Comparison of ENCODE assay signal across 11 mouse cellular contexts in genomic region chr11:85828691-85829519, GRCm38 (mm10). TPM values are rescaled to one million over a fixed set of nuclear protein-coding genes. Genes with fewer than 3 reads are reported as not detected.
A peak's percentile ranks its signal among the peaks of the same experiment; 100 is the strongest.
DNase-seq lines count a peak whose midpoint lies in the region; ATAC-seq and TF ChIP-seq lines count a peak whose summit lies in the region.
"Had no signal": no experiment of that assay in that cellular context is flagged by ENCODE, and none has a peak within 500 bp of the region (broad histone marks: within the 10 kb centered on the region; RNA-seq: fewer than 3 reads in every experiment).

No protein-coding gene starts in this region.

- no peaks in the 10 kb centered on the region for H3K36me3 ChIP-seq in forebrain, embryonic 10.5 days (replicated peaks)
- H3K36me3 ChIP-seq in forebrain, postnatal 0 days (ENCODE audit: insufficient read depth), result no peaks in the 10 kb centered on the region
- H3K36me3 ChIP-seq in lung, embryonic 15.5 days, result no peaks in the 10 kb centered on the region
- H3K36me3 ChIP-seq in limb, embryonic 10.5 days, result no peaks in the 10 kb centered on the region
- H3K36me3 ChIP-seq in small intestine, adult 2 months (ENCODE audit: control insufficient read depth, insufficient read depth, low read length), result no peaks in the 10 kb centered on the region

- H3K9ac ChIP-seq in forebrain, postnatal 0 days, result no peak overlapping the region
- H3K9ac ChIP-seq in lung, embryonic 15.5 days, result peak overlapping the region; percentile 63

- H3K27ac ChIP-seq in forebrain, embryonic 10.5 days, result peak overlapping the region; percentile 70
- no peak overlapping the region for H3K27ac ChIP-seq in forebrain, postnatal 0 days (ENCODE audit: low read depth, low read length)
- H3K27ac ChIP-seq in lung, embryonic 15.5 days, result peak overlapping the region; percentile 97
- H3K27ac ChIP-seq in limb, embryonic 10.5 days, result peak overlapping the region; percentile 90
- 0 out of 2 replicates have a peak overlapping the region, but pooled peaks have one; percentile 14 for H3K27ac ChIP-seq in small intestine, adult 2 months (ENCODE audit: insufficient read depth, low read depth, low read length)
- H3K27ac ChIP-seq: layer of hippocampus, adult 2 months had no signal

- peaks cover 100% of the 10 kb centered on the region for H3K27me3 ChIP-seq in forebrain, embryonic 10.5 days (ENCODE audit: poor library complexity, severe bottlenecking)
- peaks cover 69% of the 10 kb centered on the region for H3K27me3 ChIP-seq in forebrain, postnatal 0 days (ENCODE audit: insufficient read depth, low read length)
- H3K27me3 ChIP-seq in lung, embryonic 15.5 days, result peaks cover 55% of the 10 kb centered on the region
- peaks cover 97% of the 10 kb centered on the region for H3K27me3 ChIP-seq in limb, embryonic 10.5 days (ENCODE audit: low read depth, poor library complexity, severe bottlenecking)
- peaks cover 47% of the 10 kb centered on the region for H3K27me3 ChIP-seq in small intestine, adult 2 months (ENCODE audit: control insufficient read depth, insufficient read depth, low read length)

- DNase-seq in forebrain, embryonic 10.5 days (ENCODE audit: extremely low spot score, low spot score), result peak; percentile 58
- no peak for DNase-seq in forebrain, postnatal 0 days
- no peak for DNase-seq in lung, postnatal 14 days
- peak; percentile 72 for DNase-seq in limb, embryonic 10.5 days (ENCODE audit: low spot score)
- no peak for DNase-seq in gastrocnemius, postnatal 10 days
- DNase-seq in layer of hippocampus, adult 11-12 months (ENCODE audit: low spot score), result no peak

- H3K4me2 ChIP-seq in forebrain, postnatal 0 days (ENCODE audit: low read depth), result no peak overlapping the region
- H3K4me2 ChIP-seq in lung, embryonic 15.5 days, result peak overlapping the region; percentile 87

- no peak for ATAC-seq in forebrain, postnatal 0 days
- ATAC-seq in lung, embryonic 15.5 days (ENCODE audit: borderline replicate concordance, extremely low read depth, low FRiP score, low TSS enrichment), result no peak

- peak overlapping the region; percentile 55 for H3K4me3 ChIP-seq in forebrain, embryonic 10.5 days
- H3K4me3 ChIP-seq in forebrain, postnatal 0 days (ENCODE audit: low read depth, low read length), result no peak overlapping the region
- peak overlapping the region; percentile 64 for H3K4me3 ChIP-seq in lung, embryonic 15.5 days
- peak overlapping the region; percentile 70 for H3K4me3 ChIP-seq in limb, embryonic 10.5 days
- H3K4me3 ChIP-seq in small intestine, adult 2 months (ENCODE audit: low read depth, low read length), result peak overlapping the region; percentile 36; the same call in 1 of the 2 replicates
- H3K4me3 ChIP-seq: layer of hippocampus, adult 2 months; myocyte had no signal

- WGBS in forebrain, embryonic 10.5 days, result 4% methylated on average over 38 of the region's 38 CpGs
- WGBS in forebrain, postnatal 0 days, result 7% methylated on average over 38 of the region's 38 CpGs
- 20% methylated on average over 38 of the region's 38 CpGs for WGBS in lung, embryonic 15.5 days
- WGBS in limb, embryonic 10.5 days, result 5% methylated on average over 38 of the region's 38 CpGs
- WGBS in small intestine, adult 2 months, result 45% methylated on average over 38 of the region's 38 CpGs

- peaks cover 81% of the 10 kb centered on the region for H3K4me1 ChIP-seq in forebrain, embryonic 10.5 days
- no peaks in the 10 kb centered on the region for H3K4me1 ChIP-seq in forebrain, postnatal 0 days (ENCODE audit: insufficient read depth)
- H3K4me1 ChIP-seq in lung, embryonic 15.5 days, result peaks cover 59% of the 10 kb centered on the region
- H3K4me1 ChIP-seq in limb, embryonic 10.5 days, result peaks cover 95% of the 10 kb centered on the region
- H3K4me1 ChIP-seq in small intestine, adult 2 months (ENCODE audit: control insufficient read depth, insufficient read depth, insufficient read length, low read length), result peaks cover 4% of the 10 kb centered on the region; the same call in 1 of the 2 replicates

- no peaks in the 10 kb centered on the region for H3K9me3 ChIP-seq in forebrain, embryonic 10.5 days
- H3K9me3 ChIP-seq in forebrain, postnatal 0 days (ENCODE audit: low read length), result no peaks in the 10 kb centered on the region
- H3K9me3 ChIP-seq in lung, embryonic 15.5 days, result no peaks in the 10 kb centered on the region
- no peaks in the 10 kb centered on the region for H3K9me3 ChIP-seq in limb, embryonic 10.5 days (replicated peaks)

- no peak for TF ChIP-seq CTCF in forebrain, postnatal 0 days (IDR thresholded peaks at IDR 0.05; ENCODE audit: low read depth)
- TF ChIP-seq CTCF in small intestine, adult 2 months (IDR thresholded peaks at IDR 0.05; ENCODE audit: extremely low read depth, insufficient read length, insufficient replicate concordance, low read depth, low read length), result no peak

- TF ChIP-seq POLR2A in small intestine, adult 2 months (IDR thresholded peaks at IDR 0.05; ENCODE audit: low read depth, low read length), result no peak

RNA-seq across cellular contexts. Expression of gene Tbx2, which starts 3.4 kb away (rescaled TPM):
- polyA plus RNA-seq in forebrain, embryonic 10.5 days (2016; fragmentation: Nextera tagmentation; extraction: Ambion mirVana), result 2.5 and 3.2 TPM in 2 replicates
- 1.9 and 5.1 TPM in 2 replicates for total RNA-seq in forebrain, postnatal 0 days (2014; rRNA removed)
- 0.42 and 0.44 TPM in 2 replicates for polyA plus RNA-seq in forebrain, postnatal 0 days (2015; fragmentation: Nextera tagmentation; extraction: Ambion mirVana)
- 40.9 and 44.9 TPM in 2 replicates for polyA plus RNA-seq in lung, embryonic 15.5 days (2015; fragmentation: Nextera tagmentation; extraction: Ambion mirVana)
- 4.0 and 5.3 TPM in 2 replicates for polyA plus RNA-seq in limb, embryonic 10.5 days (2016; fragmentation: Nextera tagmentation; extraction: Ambion mirVana)
- 10.2 and 19.7 TPM in 2 replicates for polyA plus RNA-seq in small intestine, adult 2 months (2012; rRNA removed)
- total RNA-seq in gastrocnemius, postnatal 10 days (2021), result 10 to 100 TPM; 11.0 to 14.3 TPM

RNA-seq across cellular contexts. Expression of gene Gm11444, which starts 21.2 kb away (rescaled TPM):
- polyA plus RNA-seq in forebrain, embryonic 10.5 days (2016; fragmentation: Nextera tagmentation; extraction: Ambion mirVana), result not detected in 2 replicates
- not detected in 2 replicates for total RNA-seq in forebrain, postnatal 0 days (2014; rRNA removed)
- not detected in 2 replicates for polyA plus RNA-seq in forebrain, postnatal 0 days (2015; fragmentation: Nextera tagmentation; extraction: Ambion mirVana)
- polyA plus RNA-seq in lung, embryonic 15.5 days (2015; fragmentation: Nextera tagmentation; extraction: Ambion mirVana), result 0.62 TPM in 1 of 2 replicates, not detected in the other
- polyA plus RNA-seq in limb, embryonic 10.5 days (2016; fragmentation: Nextera tagmentation; extraction: Ambion mirVana), result not detected in 2 replicates
- polyA plus RNA-seq in small intestine, adult 2 months (2012; rRNA removed), result not detected in 2 replicates
- not detected for total RNA-seq in gastrocnemius, postnatal 10 days (2021)
- total RNA-seq: adrenal gland, adult 18-20 months; layer of hippocampus, adult 2 months had no signal
- polyA plus RNA-seq: myocyte had no signal

RNA-seq across cellular contexts. Expression of gene Tbx4, which starts 57.3 kb away (rescaled TPM):
- polyA plus RNA-seq in forebrain, embryonic 10.5 days (2016; fragmentation: Nextera tagmentation; extraction: Ambion mirVana), result 0.25 and 0.30 TPM in 2 replicates
- total RNA-seq in forebrain, postnatal 0 days (2014; rRNA removed), result 0.15 and 0.33 TPM in 2 replicates
- polyA plus RNA-seq in forebrain, postnatal 0 days (2015; fragmentation: Nextera tagmentation; extraction: Ambion mirVana), result 0.19 TPM in 2 replicates
- polyA plus RNA-seq in lung, embryonic 15.5 days (2015; fragmentation: Nextera tagmentation; extraction: Ambion mirVana), result 78.8 and 81.3 TPM in 2 replicates
- 23.5 and 49.0 TPM in 2 replicates for polyA plus RNA-seq in limb, embryonic 10.5 days (2016; fragmentation: Nextera tagmentation; extraction: Ambion mirVana)
- 0.23 and 0.34 TPM in 2 replicates for polyA plus RNA-seq in small intestine, adult 2 months (2012; rRNA removed)
- 1 to 10 TPM; 3.0 to 4.4 TPM for total RNA-seq in gastrocnemius, postnatal 10 days (2021)
- total RNA-seq: adrenal gland, adult 18-20 months had no signal

Comparison
In these comparisons a context has a peak if more than half of its experiments do, and no peak if none do; other contexts are left out.
1. DNase-seq: peak in forebrain, embryonic 10.5 days (single experiment) and limb, embryonic 10.5 days (single experiment); none in forebrain, postnatal 0 days (single experiment), lung, postnatal 14 days (single experiment), gastrocnemius, postnatal 10 days (single experiment) and layer of hippocampus, adult 11-12 months (single experiment).
2. RNA of gene Tbx4, which starts 57.3 kb away (polyA plus RNA-seq): 78.8 to 81.3 TPM in lung, embryonic 15.5 days and 23.5 to 49.0 TPM in limb, embryonic 10.5 days; 0.23 to 0.34 TPM in small intestine, adult 2 months, 0.25 to 0.30 TPM in forebrain, embryonic 10.5 days and 0.19 TPM in forebrain, postnatal 0 days; every median in the first group is over 10 times any median in the second.